Mouse (Mus musculus): ENCODE measurements at regions not wholly inside any gene's neighbourhood (a gene's known extent, or its start where the extent isn't known, plus 50 kb on each side); places are given as distances from the start of the nearest gene placed in this dataset.

- DNase-seq: no peak
Measured at GRCm38 (mm10) chr13:59227523-59228058, 357.4 kb downstream of the Agtpbp1 start.

GRCm38 (mm10) chr13:59220587-59220986, 364.4 kb downstream of the Agtpbp1 start:
- DNase-seq: no peak

GRCm38 (mm10) chr13:59220156-59220555, 364.9 kb downstream of the Agtpbp1 start:
- DNase-seq: no peak

GRCm38 (mm10) chr13:59216686-59217298, 368.2 kb downstream of the Agtpbp1 start:
- no peak for DNase-seq

- DNase-seq: no peak
Measured at GRCm38 (mm10) chr13:59212296-59212701, 372.7 kb downstream of the Agtpbp1 start.

- no peak for DNase-seq
Measured at GRCm38 (mm10) chr13:59210828-59211227, 374.2 kb downstream of the Agtpbp1 start.

- no peak for DNase-seq
Measured at GRCm38 (mm10) chr13:59206186-59206585, 378.8 kb downstream of the Agtpbp1 start.

- DNase-seq: no peak
Measured at GRCm38 (mm10) chr13:59204506-59204905, 380.5 kb downstream of the Agtpbp1 start.

- no peak for DNase-seq
Measured at GRCm38 (mm10) chr13:59196311-59196710, 388.7 kb downstream of the Agtpbp1 start.

- no peak for DNase-seq
Measured at GRCm38 (mm10) chr13:59188431-59188830, 382.1 kb downstream of the Ntrk2 start.
